Mouse (Mus musculus) gastrocnemius, postnatal 25 days (tissue): ENCODE data around the gene Zfp27. TPM values are rescaled to one million over a fixed set of nuclear protein-coding genes. Genes with fewer than 3 reads are reported as not detected.
A peak's percentile ranks its signal among the peaks of the same experiment; 100 is the strongest.
"Not testable (repeated sequence)": the region's sequence is repeated elsewhere in the genome, so short reads cannot be mapped to it uniquely, and the experiment has no call there.

ENCODE experiments used
- DNase-seq: peaks from one replicate; pipeline ENCODE4 v3.0.0; 2022
- microRNA-seq, 2 experiments: library from miRNA; unstranded; fragments of <30 nt; microRNA quantifications; one replicate each; pipeline ENCODE4 v1.2.0; 2021; ENCODE audit warnings: borderline replicate concordance in 2 of 2
- total RNA-seq, 2 experiments: library from RNA; stranded (reverse); gene quantifications; 1 replicate in 1 of 2; 2 replicates in 1 of 2; pipeline ENCODE4 v1.2.3; 2021

The Zfp27 gene
- total RNA-seq, 2 experiments from 2014 or later = 5.8 to 6.3 TPM

DNA sequence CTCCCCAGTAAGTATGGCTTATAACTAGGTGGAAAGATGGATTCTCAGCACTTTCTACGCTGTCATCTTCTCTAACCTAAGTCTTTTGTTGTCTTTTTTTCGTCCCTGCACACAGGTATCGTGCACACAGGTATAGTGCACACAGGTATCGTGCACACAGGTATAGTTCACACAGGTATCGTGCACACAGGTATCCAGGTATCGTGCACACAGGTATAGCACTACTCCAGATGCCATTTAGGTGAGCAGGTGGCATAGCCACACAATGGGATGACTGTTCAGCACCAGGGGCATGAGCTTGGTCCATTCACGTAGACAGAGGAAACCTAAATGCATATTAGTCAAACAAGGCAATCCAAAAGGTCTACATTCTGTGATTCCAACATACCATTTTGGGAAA is 15.9 kb downstream of the Zfp27 start:
- DNase-seq = no peak

GRCm38 (mm10) chr7:29880916-29881315 is 25.5 kb downstream of the Zfp27 start:
- DNase-seq = no peak

GRCm38 (mm10) chr7:29880056-29880455 is 26.3 kb downstream of the Zfp27 start:
- DNase-seq = no peak

DNA sequence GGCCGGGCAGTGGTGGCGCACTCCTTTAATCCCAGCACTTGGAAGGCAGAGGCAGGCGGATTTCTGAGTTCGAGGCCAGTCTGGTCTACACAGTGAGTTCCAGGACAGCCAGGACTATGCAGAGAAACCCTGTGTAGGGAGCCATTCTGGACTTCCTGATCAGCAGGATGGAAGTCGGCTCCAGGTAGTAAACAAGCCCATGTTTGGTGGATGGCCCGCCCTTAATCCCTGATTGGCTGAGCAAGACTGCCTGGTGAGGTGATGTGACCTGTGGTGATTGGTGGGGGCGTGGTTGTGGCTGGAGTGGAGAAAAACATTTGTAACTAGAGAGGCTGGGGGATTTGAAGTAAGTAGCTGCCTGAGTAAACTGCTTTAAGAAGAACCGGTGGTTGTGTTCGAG is 28.8 kb downstream of the Zfp27 start:
- DNase-seq = not testable (repeated sequence)

DNA sequence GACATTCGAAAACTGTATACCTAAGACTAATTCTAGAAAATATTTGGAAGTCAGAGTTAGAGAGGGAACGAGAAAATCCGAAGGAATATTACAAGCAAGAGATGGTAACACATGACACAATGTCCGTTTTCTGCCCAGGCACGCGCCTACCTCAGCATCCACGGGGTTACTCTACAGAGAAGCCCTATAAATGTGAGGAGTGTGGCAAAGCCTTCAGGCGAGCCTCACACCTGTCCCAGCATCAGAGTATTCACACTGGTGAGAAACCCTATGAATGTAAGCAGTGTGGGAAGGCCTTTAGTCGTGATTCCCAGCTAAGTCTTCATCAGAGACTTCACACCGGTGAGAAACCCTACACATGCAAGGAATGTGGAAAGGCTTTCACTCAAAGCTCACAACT is 32.1 kb downstream of the Zfp27 start:
- no peak for DNase-seq

GRCm38 (mm10) chr7:29861660-29862059 is 44.7 kb downstream of the Zfp27 start:
- no peak for DNase-seq

DNA sequence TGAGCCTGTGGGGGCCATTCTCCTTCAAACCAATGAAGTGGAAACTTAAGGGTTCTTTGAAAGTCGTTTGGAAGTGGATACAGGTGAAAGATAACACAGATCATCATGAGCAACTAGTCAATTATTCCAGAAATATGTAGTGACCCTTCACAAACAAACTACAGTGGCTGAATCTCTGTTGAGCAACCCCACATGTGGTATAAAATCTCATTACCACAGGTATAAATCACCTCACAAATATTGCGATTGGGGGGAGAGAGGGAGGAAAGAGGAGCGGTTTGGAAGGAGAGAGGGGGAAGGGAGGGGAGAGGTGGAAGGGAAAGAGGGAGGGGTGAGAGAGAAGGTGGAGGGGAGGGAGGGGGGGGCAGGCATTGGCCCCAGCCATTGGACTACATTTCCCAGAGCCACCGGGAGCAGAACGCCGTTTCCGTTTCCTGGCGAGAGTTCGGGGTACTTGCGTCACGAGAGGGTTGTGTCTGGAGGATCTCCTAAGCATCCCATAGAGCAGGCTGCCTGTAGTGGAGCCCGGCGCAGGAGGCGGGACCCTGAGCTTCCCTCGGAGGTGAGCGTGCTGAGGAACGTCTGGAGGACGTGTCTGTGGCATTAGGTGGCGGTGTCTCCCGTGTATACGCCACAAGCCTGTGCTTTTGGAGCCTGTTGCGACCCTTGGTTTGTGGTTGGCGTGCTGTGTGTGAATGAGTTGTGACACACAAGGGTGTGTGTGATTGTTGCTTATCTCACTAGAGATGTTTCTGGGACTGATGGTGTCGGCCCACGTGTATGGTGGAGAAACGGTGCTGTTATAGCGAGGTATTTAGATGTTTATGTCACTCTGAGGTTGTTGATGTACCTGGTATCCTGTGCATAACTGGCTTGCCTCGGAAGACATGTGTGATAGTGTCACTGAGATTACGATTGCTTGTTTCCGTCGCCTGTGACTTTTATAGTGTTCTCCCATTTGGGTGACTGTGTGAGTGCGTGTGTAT is 46.5 kb downstream of the Zfp27 start, which contains the start of gene Zfp420:
Gene Zfp420 (plus strand): TSS at position 448 of the 986 bp plus-strand sequence.
- peak; percentile 86 for DNase-seq

GRCm38 (mm10) chr7:29853219-29853842 is 53.0 kb downstream of the Zfp27 start, which contains the start of gene Zfp940:
Gene Zfp940, minus strand, starts transcription at chr7:29853669.
- peak; percentile 64 for DNase-seq

GRCm38 (mm10) chr7:29852831-29853218 is 53.5 kb downstream of the Zfp27 start:
- DNase-seq = no peak

DNA sequence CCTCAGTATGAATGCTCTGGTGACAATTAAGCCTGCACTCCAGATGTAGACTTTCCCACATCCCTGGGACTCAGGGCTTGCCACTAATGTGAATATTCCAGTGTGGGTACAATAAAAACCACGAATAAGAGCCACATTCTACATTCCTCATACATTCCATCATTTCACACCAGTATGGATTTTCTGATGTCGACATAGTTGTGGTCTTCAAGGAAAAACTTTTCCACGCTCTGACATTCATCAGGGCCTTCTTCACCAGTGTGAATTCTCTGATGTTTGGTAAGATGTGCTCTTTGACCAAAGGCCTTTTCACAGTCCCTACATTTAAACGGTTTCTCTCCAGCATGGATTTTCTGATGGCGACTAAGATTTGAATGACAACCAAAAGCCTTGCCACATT is 61.8 kb downstream of the Zfp27 start:
- DNase-seq = no peak

Small RNA genes lying within 50 kb of the gene (microRNA-seq; reads per million reads assigned to microRNA genes)
- 0 to 1.1 reads per million in 2 experiments for gene Mir7668

Other genes starting within 250 kb of the Zfp27 start
- not detected for gene Catsperg2, start 179.5 kb downstream of the Zfp27 start, total RNA-seq
- gene Zfp84, start 138.0 kb downstream of the Zfp27 start, total RNA-seq = 1 to 10 TPM; 6.4 to 6.9 TPM
- gene Zfp30, start 122.6 kb downstream of the Zfp27 start, total RNA-seq = 1 to 10 TPM; 2.2 to 2.8 TPM
- gene Zfp790, start 90.5 kb downstream of the Zfp27 start, total RNA-seq = 1 to 10 TPM; 7.5 to 8.3 TPM
- 1 to 10 TPM; 1.6 TPM for gene Zfp940, start 52.9 kb downstream of the Zfp27 start, total RNA-seq
- gene Zfp420, start 46.6 kb downstream of the Zfp27 start, total RNA-seq = 1 to 10 TPM; 2.9 to 3.2 TPM
- gene Zfp383, start 1.7 kb upstream of the Zfp27 start, total RNA-seq = 1 to 10 TPM; 4.9 to 7.2 TPM
- 1 to 10 TPM; 4.5 to 5.9 TPM for gene Zfp74, start 47.5 kb upstream of the Zfp27 start, total RNA-seq
- 10 to 100 TPM; 19.1 to 23.4 TPM for gene Zfp568, start 77.4 kb upstream of the Zfp27 start, total RNA-seq
- gene Zfp14, start 144.8 kb upstream of the Zfp27 start, total RNA-seq = 1 to 10 TPM; 1.2 to 2.0 TPM
- 1 to 10 TPM; 1.5 to 1.7 TPM for gene Zfp82, start 166.3 kb upstream of the Zfp27 start, total RNA-seq
- not detected for gene Gm26920, start 183.8 kb upstream of the Zfp27 start, total RNA-seq
- gene Zfp566, start 184.0 kb upstream of the Zfp27 start, total RNA-seq = 1 to 10 TPM; 1.6 to 2.3 TPM
- gene Zfp260, start 188.2 kb upstream of the Zfp27 start, total RNA-seq = 10 to 100 TPM; 24.1 to 24.4 TPM
- 1 to 10 TPM; 1.0 to 1.1 TPM for gene Zfp382, start 215.4 kb upstream of the Zfp27 start, total RNA-seq